Mouse (Mus musculus): Measurements from ENCODE around the gene Trmt112.

Gene Trmt112

DNA sequence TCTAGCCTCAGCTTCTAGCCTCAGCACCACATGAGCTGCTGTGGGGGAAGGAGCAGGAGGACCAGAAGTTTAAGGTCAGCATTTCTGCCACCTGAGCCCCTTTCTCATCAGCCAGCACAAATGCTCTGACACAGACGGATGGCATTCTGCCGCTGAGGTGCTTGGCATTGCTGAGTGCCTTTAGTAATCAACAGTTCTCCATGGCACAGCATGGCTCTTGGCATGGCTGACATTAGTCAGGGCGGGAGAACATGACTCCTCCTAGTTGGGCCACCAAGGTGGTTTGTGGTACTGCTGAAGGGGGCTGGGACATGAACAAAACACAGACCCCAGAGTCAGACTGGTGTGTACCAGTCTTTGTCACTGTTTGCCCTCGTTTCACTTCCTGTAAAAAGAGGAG lies 38.7 kb downstream of the Trmt112 start:
- DNase-seq (ENCODE audit: low read depth, low spot score) = no peak

GRCm38 (mm10) chr19:6949532-6949931 lies 40.0 kb downstream of the Trmt112 start:
- no peak for DNase-seq (ENCODE audit: low read depth, low spot score)

DNA sequence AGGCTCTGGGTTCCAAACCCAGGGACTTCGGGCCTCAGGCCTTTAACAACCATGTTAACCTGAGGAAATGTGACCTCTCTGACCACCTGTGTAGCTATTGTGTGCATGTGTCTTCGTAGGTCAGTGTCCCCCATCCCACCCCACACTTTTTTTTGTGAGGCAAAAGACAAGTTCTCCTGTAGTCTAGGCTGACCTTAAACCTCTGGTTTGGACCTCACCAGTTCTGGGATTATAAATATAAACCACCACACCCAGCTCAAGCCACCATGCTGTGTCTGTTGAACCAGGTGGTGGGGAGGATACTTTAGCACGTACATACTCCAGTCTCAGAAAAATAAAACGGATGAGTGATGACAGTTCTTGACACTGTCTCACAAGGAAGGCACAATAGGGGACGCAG lies 40.5 kb downstream of the Trmt112 start:
- DNase-seq (ENCODE audit: low read depth, low spot score) = no peak

GRCm38 (mm10) chr19:6950613-6951153 lies 41.2 kb downstream of the Trmt112 start:
- peak; percentile 73 for DNase-seq (ENCODE audit: low read depth, low spot score)

DNA sequence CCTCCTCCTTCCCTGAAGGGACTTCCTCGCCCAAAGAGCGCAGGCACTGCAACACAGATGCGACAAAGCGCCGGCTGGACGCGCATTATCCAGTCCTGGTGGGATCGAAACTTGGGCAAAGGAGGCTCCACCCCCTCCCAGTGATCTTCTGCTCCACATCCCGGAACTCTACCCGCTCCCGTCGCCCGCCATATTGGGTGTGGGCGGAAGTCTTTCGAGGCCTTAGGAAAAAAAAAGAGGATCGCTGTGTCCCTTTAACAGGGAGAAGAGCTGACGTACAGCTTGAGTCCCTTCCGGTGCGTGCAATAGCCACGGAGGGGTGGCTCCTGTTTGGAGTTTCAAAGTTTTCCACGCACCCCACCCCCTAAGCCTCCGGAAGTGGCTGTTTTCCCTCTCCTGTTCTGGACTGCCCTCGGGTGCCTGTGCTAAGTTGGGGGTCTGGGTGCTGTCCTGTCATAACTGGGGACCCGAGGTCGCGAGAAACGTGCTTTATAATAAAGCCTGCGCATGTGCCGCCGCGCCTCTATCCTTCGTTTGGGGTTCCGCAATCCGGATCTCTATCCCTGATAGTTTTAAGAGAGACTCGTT lies 42.0 kb downstream of the Trmt112 start:
- DNase-seq (ENCODE audit: low read depth, low spot score) = peak; percentile 92

- peak; percentile 33 for DNase-seq (ENCODE audit: low read depth, low spot score)
Observed at GRCm38 (mm10) chr19:6951994-6952711, 42.7 kb downstream of the Trmt112 start.

GRCm38 (mm10) chr19:6952712-6953037 lies 43.2 kb downstream of the Trmt112 start:
- no peak for DNase-seq (ENCODE audit: low read depth, low spot score)

DNA sequence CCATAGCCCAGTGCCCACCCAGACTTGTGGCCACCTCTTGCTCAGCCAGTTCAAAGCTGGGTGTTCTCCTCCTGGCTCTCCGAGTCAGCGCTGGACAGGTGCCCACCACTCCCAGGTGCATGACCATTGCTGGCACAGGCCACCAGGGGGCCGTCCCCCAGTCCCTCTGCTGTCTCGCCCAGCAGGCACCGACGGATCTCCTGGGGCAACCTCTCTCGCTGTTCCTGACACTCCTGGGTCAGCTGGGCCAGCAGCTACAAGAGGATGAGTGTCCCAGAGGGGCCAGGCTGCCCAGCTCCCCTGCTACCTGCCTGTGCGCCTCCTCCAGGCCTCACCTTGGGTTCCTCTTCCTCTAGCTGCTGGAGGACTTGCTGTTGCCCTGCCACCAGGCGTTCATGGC lies 44.5 kb downstream of the Trmt112 start:
- DNase-seq (ENCODE audit: low read depth, low spot score) = no peak

- no peak for DNase-seq (ENCODE audit: low read depth, low spot score)
Observed at GRCm38 (mm10) chr19:6955424-6955823, 45.9 kb downstream of the Trmt112 start.

- no peak for DNase-seq (ENCODE audit: low read depth, low spot score)
Observed at GRCm38 (mm10) chr19:6956461-6956860, 47.0 kb downstream of the Trmt112 start.

Measured in mesoderm, embryonic 11.5 days (tissue).